Mouse (Mus musculus): ENCODE measurements at regions not wholly inside any gene's neighbourhood (a gene's known extent, or its start where the extent isn't known, plus 50 kb on each side); places are given as distances from the start of the nearest gene placed in this dataset.
A peak's percentile ranks its signal among the peaks of the same experiment; 100 is the strongest.

GRCm38 (mm10) chr17:47317651-47318050, 51.0 kb upstream of the Mrps10 start:
- no peak for ATAC-seq (replicated peaks; ENCODE audit: poor library complexity)

- ATAC-seq (replicated peaks; ENCODE audit: poor library complexity) = no peak
Observed at GRCm38 (mm10) chr17:47313162-47313561, 55.5 kb upstream of the Mrps10 start.

GRCm38 (mm10) chr17:47311272-47311671, 57.4 kb upstream of the Mrps10 start:
- no peak for ATAC-seq (replicated peaks; ENCODE audit: poor library complexity)

- no peak for ATAC-seq (replicated peaks; ENCODE audit: poor library complexity)
Observed at GRCm38 (mm10) chr17:47306027-47306761, 62.5 kb upstream of the Mrps10 start.

- no peak for ATAC-seq (replicated peaks; ENCODE audit: poor library complexity)
Observed at GRCm38 (mm10) chr17:47304463-47305199, 64.1 kb upstream of the Mrps10 start.

GRCm38 (mm10) chr17:47303600-47303999, 65.1 kb upstream of the Mrps10 start:
- no peak for ATAC-seq (replicated peaks; ENCODE audit: poor library complexity)

- ATAC-seq (replicated peaks; ENCODE audit: poor library complexity) = no peak
Observed at GRCm38 (mm10) chr17:47298396-47298919, 70.2 kb upstream of the Mrps10 start.

GRCm38 (mm10) chr17:47297965-47298364, 70.7 kb upstream of the Mrps10 start:
- ATAC-seq (replicated peaks; ENCODE audit: poor library complexity) = peak; percentile 44; the same call in 1 of the 2 replicates

GRCm38 (mm10) chr17:47296709-47297450, 71.8 kb upstream of the Mrps10 start:
- no peak for ATAC-seq (replicated peaks; ENCODE audit: poor library complexity)

GRCm38 (mm10) chr17:47295315-47296011, 73.2 kb upstream of the Mrps10 start:
- peak; percentile 62 for ATAC-seq (replicated peaks; ENCODE audit: poor library complexity)

GRCm38 (mm10) chr17:47294091-47294534, 74.6 kb upstream of the Mrps10 start:
- ATAC-seq (replicated peaks; ENCODE audit: poor library complexity) = peak; percentile 72

- ATAC-seq (replicated peaks; ENCODE audit: poor library complexity) = no peak
Observed at GRCm38 (mm10) chr17:47293178-47293577, 75.5 kb upstream of the Mrps10 start.

- ATAC-seq (replicated peaks; ENCODE audit: poor library complexity) = no peak
Observed at GRCm38 (mm10) chr17:47291558-47291957, 77.1 kb upstream of the Mrps10 start.

- ATAC-seq (replicated peaks; ENCODE audit: poor library complexity) = no peak
Observed at GRCm38 (mm10) chr17:47285616-47286015, 83.1 kb upstream of the Mrps10 start.

- ATAC-seq (replicated peaks; ENCODE audit: poor library complexity) = no peak
Observed at GRCm38 (mm10) chr17:47284236-47284635, 84.5 kb upstream of the Mrps10 start.

- no peak for ATAC-seq (replicated peaks; ENCODE audit: poor library complexity)
Observed at GRCm38 (mm10) chr17:47283158-47283557, 85.5 kb upstream of the Mrps10 start.

GRCm38 (mm10) chr17:47282476-47282875, 86.2 kb upstream of the Mrps10 start:
- ATAC-seq (replicated peaks; ENCODE audit: poor library complexity) = no peak

- peak; percentile 75 for ATAC-seq (replicated peaks; ENCODE audit: poor library complexity)
Observed at GRCm38 (mm10) chr17:47277890-47278289, 90.8 kb upstream of the Mrps10 start.

GRCm38 (mm10) chr17:47276639-47277038, 92.0 kb upstream of the Mrps10 start:
- no peak for ATAC-seq (replicated peaks; ENCODE audit: poor library complexity)

GRCm38 (mm10) chr17:47275796-47276311, 92.8 kb upstream of the Mrps10 start:
- ATAC-seq (replicated peaks; ENCODE audit: poor library complexity) = no peak
